Mouse (Mus musculus) kidney, embryonic 16.5 days (tissue): ENCODE results near the gene Paics. TPM values are rescaled to one million over a fixed set of nuclear protein-coding genes. Genes with fewer than 3 reads are reported as not detected.
"Not testable (repeated sequence)": the region's sequence is repeated elsewhere in the genome, so short reads cannot be mapped to it uniquely, and the experiment has no call there.

Experiments
- ATAC-seq: fragments of 200-750 bp; cut with Nextera tagmentation; 2 replicates; pipeline ENCODE4 v1.8.0; 2017; ENCODE audit warnings: moderate TSS enrichment; ENCODE audit not compliant: low FRiP score, low TSS enrichment
- H3K27ac ChIP-seq: fragments of 300-500 bp; sonication (generic); 2 replicates; pipeline ENCODE4 v1.5.1; 2014; ENCODE audit warnings: low read length
- H3K27me3 ChIP-seq: fragments of 300-500 bp; sonication (generic); 2 replicates; pipeline ENCODE4 v1.6.1; 2014; ENCODE audit warnings: low read length, control low read depth, mixed read lengths; ENCODE audit not compliant: insufficient read depth
- H3K36me3 ChIP-seq: fragments of 300-500 bp; sonication (generic); 2 replicates; pipeline ENCODE4 v1.6.1; 2014; ENCODE audit warnings: low read length, control low read depth, mixed read lengths; ENCODE audit not compliant: insufficient read depth
- H3K4me1 ChIP-seq: fragments of 300-500 bp; sonication (generic); 2 replicates; pipeline ENCODE4 v1.6.1; 2014; ENCODE audit warnings: low read length, control low read depth, mixed read lengths; ENCODE audit not compliant: insufficient read depth
- H3K4me2 ChIP-seq: fragments of 300-500 bp; sonication (generic); replicated peaks from 2 replicates; pipeline ENCODE4 v1.6.1; 2014; ENCODE audit warnings: low read depth, low read length
- H3K4me3 ChIP-seq: fragments of 300-500 bp; sonication (generic); 2 replicates; pipeline ENCODE4 v1.5.1; 2014; ENCODE audit warnings: mild to moderate bottlenecking, low read length
- H3K9ac ChIP-seq: fragments of 300-500 bp; sonication (generic); replicated peaks from 2 replicates; pipeline ENCODE4 v1.6.1; 2014; ENCODE audit warnings: low read length
- H3K9me3 ChIP-seq: fragments of 300-500 bp; sonication (generic); 2 replicates; pipeline ENCODE4 v1.6.1; 2016; ENCODE audit warnings: low read length, control low read depth
- WGBS: fragments of 180-500 bp; shearing (Covaris S2); extraction: QIAGEN DNeasy Blood & Tissue Kit; methylation state at CpG from one replicate; pipeline ENCODE4 v1.1.7; 2014; 5-methylcytosine and 5-hydroxymethylcytosine counted together
- polyA plus RNA-seq: library from polyadenylated mRNA; unstranded; fragments of >200 nt; fragmentation: Nextera tagmentation; extraction: Ambion mirVana; gene quantifications from 2 replicates; pipeline ENCODE4 v1.2.1, GENCODE M21; 2015

Paics gene
- polyA plus RNA-seq, 1 experiment from 2014 or later = 353 TPM

DNA sequence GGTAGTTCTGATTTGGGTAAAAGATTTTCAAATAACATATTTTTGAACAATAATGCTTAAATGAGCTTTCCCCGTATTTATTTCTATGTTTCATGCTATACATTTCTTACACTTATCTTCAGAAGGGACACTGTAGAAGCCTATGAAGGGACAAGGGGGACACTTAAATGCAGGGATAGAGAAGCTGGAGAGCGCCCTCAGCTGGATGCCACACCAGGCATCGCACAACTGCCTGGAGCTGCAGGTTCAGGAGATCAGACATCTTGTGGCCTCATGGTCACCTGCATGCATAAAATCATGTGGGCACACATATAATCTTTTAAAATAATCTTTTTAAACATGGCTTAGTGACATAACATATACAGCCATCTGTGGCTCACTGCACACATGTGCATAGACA is 13.5 kb downstream of the Paics start:
- WGBS = 91% methylated on average over 3 of the region's 3 CpGs
- Histone ChIP-seq H3K27me3 (no peaks in the 10 kb centered on the region), H3K27ac (no peak overlapping the region), H3K9ac (no peak overlapping the region), H3K36me3 (peaks cover 63% of the 10 kb centered on the region), H3K4me2 (no peak overlapping the region), H3K4me3 (no peak overlapping the region), H3K9me3 (no peaks in the 10 kb centered on the region), H3K4me1 (no peaks in the 10 kb centered on the region)
- ATAC-seq = no peak

GRCm38 (mm10) chr5:76969250-76969649 is 18.1 kb downstream of the Paics start:
- peak; percentile 30; the same call in 1 of the 2 replicates for ATAC-seq
- no peak overlapping the region for H3K27ac ChIP-seq
- H3K36me3 ChIP-seq = peaks cover 45% of the 10 kb centered on the region

GRCm38 (mm10) chr5:76971115-76971514 is 20.0 kb downstream of the Paics start:
- H3K27me3 ChIP-seq, ATAC-seq, H3K27ac ChIP-seq, H3K4me3 ChIP-seq, H3K9me3 ChIP-seq, H3K9ac ChIP-seq, H3K4me2 ChIP-seq: not testable (repeated sequence)
- H3K4me1 ChIP-seq = peaks cover 13% of the 10 kb centered on the region
- peaks cover 32% of the 10 kb centered on the region for H3K36me3 ChIP-seq
- 81% methylated on average over 1 of the region's 1 CpGs for WGBS

More at GRCm38 (mm10) chr5:76969250-76969649, 18.1 kb downstream of the Paics start:
- Histone ChIP-seq H3K9me3 (no peaks in the 10 kb centered on the region), H3K27me3 (no peaks in the 10 kb centered on the region), H3K4me3 (no peak overlapping the region), H3K9ac (no peak overlapping the region), H3K4me1 (peaks cover 6% of the 10 kb centered on the region), H3K4me2 (no peak overlapping the region)
- 67% methylated on average over 5 of the region's 5 CpGs for WGBS

GRCm38 (mm10) chr5:76973488-76973887 is 22.4 kb downstream of the Paics start:
- ATAC-seq = no peak
- no peak overlapping the region; the same call in 1 of the 2 replicates for H3K9ac ChIP-seq
- H3K27ac ChIP-seq = no peak overlapping the region
- H3K36me3 ChIP-seq = peaks cover 30% of the 10 kb centered on the region
- H3K9me3 ChIP-seq = no peaks in the 10 kb centered on the region
- no peaks in the 10 kb centered on the region for H3K27me3 ChIP-seq
- H3K4me2 ChIP-seq = peak overlapping the region; percentile 83
- 65% methylated on average over 3 of the region's 3 CpGs for WGBS
- peak overlapping the region; percentile 96 for H3K4me3 ChIP-seq
- H3K4me1 ChIP-seq = peaks cover 16% of the 10 kb centered on the region

- Histone ChIP-seq H3K4me2 (peak overlapping the region; percentile 83), H3K4me1 (peaks cover 16% of the 10 kb centered on the region), H3K9me3 (no peaks in the 10 kb centered on the region), H3K27ac (0 out of 2 replicates have a peak overlapping the region, but pooled peaks have one; percentile 4), H3K36me3 (peaks cover 28% of the 10 kb centered on the region), H3K27me3 (no peaks in the 10 kb centered on the region), H3K4me3 (peak overlapping the region; percentile 96), H3K9ac (peak overlapping the region; percentile 92)
- no peak; the same call in 1 of the 2 replicates for ATAC-seq
- 2% methylated on average over 17 of the region's 17 CpGs for WGBS
These were observed 23.1 kb downstream of the Paics start for GRCm38 (mm10) chr5:76974207-76974553.

- Histone ChIP-seq H3K27ac (peak within 1 kb of the TSS; percentile 91), H3K9ac (peak within 1 kb of the TSS; percentile 92), H3K4me3 (peak within 1 kb of the TSS; percentile 96), H3K4me1 (peaks cover 16% of the 10 kb centered on the region), H3K27me3 (no peaks in the 10 kb centered on the region), H3K9me3 (no peaks in the 10 kb centered on the region), H3K36me3 (peaks cover 30% of the 10 kb centered on the region), H3K4me2 (peak within 1 kb of the TSS; percentile 83)
- peak; percentile 95 for ATAC-seq
- WGBS = under 1% methylated on average over 55 of the region's 60 CpGs
These were observed 23.6 kb downstream of the Paics start, which contains the start of gene Srp72 for GRCm38 (mm10) chr5:76974554-76975285. Gene Srp72 (plus strand): TSS chr5:76974683.

- Histone ChIP-seq H3K4me3 (peak overlapping the region; percentile 96), H3K4me1 (peaks cover 16% of the 10 kb centered on the region), H3K9me3 (no peaks in the 10 kb centered on the region), H3K27ac (0 out of 2 replicates have a peak overlapping the region, but pooled peaks have one; percentile 14), H3K27me3 (no peaks in the 10 kb centered on the region), H3K36me3 (peaks cover 32% of the 10 kb centered on the region), H3K9ac (peak overlapping the region; percentile 92), H3K4me2 (peak overlapping the region; percentile 81)
- WGBS = 79% methylated on average over 8 of the region's 8 CpGs
- no peak for ATAC-seq
These were observed 24.6 kb downstream of the Paics start for GRCm38 (mm10) chr5:76975736-76976135.

GRCm38 (mm10) chr5:76984015-76984414 is 32.9 kb downstream of the Paics start:
- Histone ChIP-seq H3K9me3 (no peaks in the 10 kb centered on the region), H3K27ac (no peak overlapping the region), H3K4me2 (no peak overlapping the region), H3K36me3 (peaks cover 67% of the 10 kb centered on the region), H3K27me3 (no peaks in the 10 kb centered on the region), H3K4me3 (no peak overlapping the region), H3K4me1 (no peaks in the 10 kb centered on the region), H3K9ac (no peak overlapping the region)
- 92% methylated on average over 11 of the region's 11 CpGs for WGBS
- no peak for ATAC-seq

DNA sequence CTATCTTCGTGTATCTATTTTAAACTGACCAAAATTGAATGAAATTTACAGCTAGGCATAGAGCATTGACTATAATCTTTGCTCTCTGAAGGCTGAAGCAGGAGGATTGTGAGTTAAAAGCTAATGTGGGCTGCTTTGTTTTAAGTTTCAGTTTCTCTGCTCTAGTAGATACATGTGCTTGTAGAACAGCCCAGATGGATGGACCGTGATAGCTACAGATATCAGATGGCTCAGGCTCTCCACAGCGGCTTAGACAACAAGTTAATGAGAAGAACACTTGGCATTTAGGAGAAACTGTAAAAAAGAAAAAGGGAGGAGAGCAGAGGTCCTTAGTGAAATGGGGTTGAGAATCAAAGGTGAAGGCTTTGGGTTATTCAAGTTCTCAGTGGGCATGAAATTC is 39.7 kb downstream of the Paics start:
- H3K9me3 ChIP-seq = no peaks in the 10 kb centered on the region
- no peak overlapping the region for H3K4me2 ChIP-seq
- H3K27me3 ChIP-seq = no peaks in the 10 kb centered on the region
- no peak overlapping the region for H3K9ac ChIP-seq
- no peak overlapping the region for H3K4me3 ChIP-seq
- 76% methylated on average over 3 of the region's 3 CpGs for WGBS
- peaks cover 77% of the 10 kb centered on the region for H3K36me3 ChIP-seq
- H3K4me1 ChIP-seq = no peaks in the 10 kb centered on the region
- no peak for ATAC-seq
- no peak overlapping the region for H3K27ac ChIP-seq

DNA sequence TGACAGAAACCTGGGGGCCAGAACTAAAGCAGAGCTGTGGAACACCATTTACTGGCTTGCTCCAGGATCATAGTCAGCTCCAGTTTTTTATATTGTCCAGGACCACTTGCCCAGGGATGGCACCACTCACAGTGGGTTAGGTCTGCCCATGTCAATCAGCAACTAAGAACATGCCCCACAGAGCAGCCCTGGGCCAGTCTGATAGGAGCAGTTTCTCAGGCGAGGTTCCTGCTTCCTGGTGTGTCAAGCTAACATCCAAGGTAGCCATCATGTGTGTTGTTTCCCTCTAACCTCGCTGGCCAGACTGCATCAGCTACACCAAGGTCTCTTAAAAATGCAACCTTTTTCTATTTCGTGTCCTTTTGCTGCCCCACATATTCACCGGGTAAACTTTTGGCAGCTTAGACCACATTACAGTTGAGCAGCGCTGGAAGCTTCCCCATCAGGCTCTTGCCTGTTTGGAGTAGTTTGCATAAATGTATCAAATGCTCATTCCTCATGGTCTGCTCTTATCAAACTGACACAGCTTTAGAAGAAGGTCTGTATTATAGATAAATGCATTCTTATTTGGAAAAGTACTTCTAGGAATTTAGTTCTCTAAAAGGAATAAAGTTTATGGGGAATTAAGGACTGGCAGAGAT is 42.2 kb downstream of the Paics start:
- Histone ChIP-seq H3K27ac (no peak overlapping the region), H3K4me2 (no peak overlapping the region), H3K4me1 (no peaks in the 10 kb centered on the region), H3K36me3 (peaks cover 75% of the 10 kb centered on the region), H3K4me3 (no peak overlapping the region), H3K9ac (no peak overlapping the region), H3K9me3 (no peaks in the 10 kb centered on the region), H3K27me3 (no peaks in the 10 kb centered on the region)
- ATAC-seq = no peak
- 97% methylated on average over 5 of the region's 5 CpGs for WGBS
